Mouse (Mus musculus): Measurements from ENCODE around the gene Olfr1555-ps1. TPM values are rescaled to one million over a fixed set of nuclear protein-coding genes. Genes with fewer than 3 reads are reported as not detected.

The Olfr1555-ps1 gene
- total and polyA plus RNA-seq, 2 experiments from 2014 or later = not detected

DNA sequence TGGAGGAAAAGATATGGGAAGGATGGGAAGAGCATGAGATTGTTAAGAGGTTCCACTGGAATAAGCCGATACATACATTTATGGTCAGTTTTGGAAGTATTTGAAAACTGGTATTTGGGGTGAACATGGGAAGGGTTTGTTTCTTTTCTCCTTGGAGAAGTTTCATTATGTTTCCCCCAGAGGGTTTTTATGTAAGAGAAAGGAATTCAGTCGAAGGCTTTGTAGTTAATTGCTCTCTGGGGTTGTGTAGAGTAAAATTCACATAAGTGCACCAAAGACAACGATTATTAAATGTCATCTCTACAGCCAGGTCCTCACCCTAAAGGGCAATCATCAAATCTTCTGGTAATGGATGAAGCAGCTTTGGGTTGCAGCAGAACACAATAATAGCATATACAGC, 46.8 kb downstream of the Olfr1555-ps1 start, which contains the start of gene Olfr76:
TSS of gene Olfr76 (minus strand) at position 101 of the 400 bp plus-strand sequence.
- 71% methylated on average over 3 of the region's 3 CpGs for WGBS
- H3K4me3 ChIP-seq (ENCODE audit: low read depth, low read length) = no peak within 1 kb of the TSS
- no peak within 1 kb of the TSS for H3K27ac ChIP-seq (ENCODE audit: low read depth, low read length)
- H3K27me3 ChIP-seq (ENCODE audit: insufficient read depth, low read length) = no peaks in the 10 kb centered on the region
- H3K9ac ChIP-seq = no peak within 1 kb of the TSS
- TF ChIP-seq CTCF (IDR thresholded peaks at IDR 0.05; ENCODE audit: low read depth) = no peak
- no peaks in the 10 kb centered on the region for H3K9me3 ChIP-seq (ENCODE audit: low read length)
- H3K4me1 ChIP-seq (ENCODE audit: insufficient read depth) = no peaks in the 10 kb centered on the region
- H3K36me3 ChIP-seq (ENCODE audit: insufficient read depth) = no peaks in the 10 kb centered on the region
- H3K4me2 ChIP-seq (ENCODE audit: low read depth) = no peak within 1 kb of the TSS
- ATAC-seq = no peak
- DNase-seq = no peak

- no peak overlapping the region for H3K9ac ChIP-seq
- H3K4me3 ChIP-seq (ENCODE audit: low read depth, low read length) = no peak overlapping the region
- no peaks in the 10 kb centered on the region for H3K9me3 ChIP-seq (ENCODE audit: low read length)
- H3K4me2 ChIP-seq (ENCODE audit: low read depth) = no peak overlapping the region
- no peaks in the 10 kb centered on the region for H3K27me3 ChIP-seq (ENCODE audit: insufficient read depth, low read length)
- no peak for ATAC-seq
- DNase-seq = no peak
- WGBS = 97% methylated on average over 3 of the region's 3 CpGs
- H3K27ac ChIP-seq (ENCODE audit: low read depth, low read length) = no peak overlapping the region
- H3K36me3 ChIP-seq (ENCODE audit: insufficient read depth) = no peaks in the 10 kb centered on the region
- TF ChIP-seq CTCF (IDR thresholded peaks at IDR 0.05; ENCODE audit: low read depth) = no peak
- no peaks in the 10 kb centered on the region for H3K4me1 ChIP-seq (ENCODE audit: insufficient read depth)
Observed at GRCm38 (mm10) chr19:12116464-12116863, 53.4 kb downstream of the Olfr1555-ps1 start.

GRCm38 (mm10) chr19:12115797-12116196, 54.1 kb downstream of the Olfr1555-ps1 start, which contains the start of gene Olfr1428:
Gene Olfr1428 (minus strand): TSS chr19:12115897.
- no peaks in the 10 kb centered on the region for H3K27me3 ChIP-seq (ENCODE audit: insufficient read depth, low read length)
- ATAC-seq = no peak
- H3K4me2 ChIP-seq (ENCODE audit: low read depth) = no peak within 1 kb of the TSS
- no peak for DNase-seq
- 78% methylated on average over 1 of the region's 1 CpGs for WGBS
- no peak within 1 kb of the TSS for H3K27ac ChIP-seq (ENCODE audit: low read depth, low read length)
- H3K36me3 ChIP-seq (ENCODE audit: insufficient read depth) = no peaks in the 10 kb centered on the region
- H3K9ac ChIP-seq = no peak within 1 kb of the TSS
- no peaks in the 10 kb centered on the region for H3K9me3 ChIP-seq (ENCODE audit: low read length)
- no peak for TF ChIP-seq CTCF (IDR thresholded peaks at IDR 0.05; ENCODE audit: low read depth)
- no peaks in the 10 kb centered on the region for H3K4me1 ChIP-seq (ENCODE audit: insufficient read depth)
- no peak within 1 kb of the TSS for H3K4me3 ChIP-seq (ENCODE audit: low read depth, low read length)

Other genes starting within 250 kb of the Olfr1555-ps1 start
- gene Osbp, start 204.2 kb downstream of the Olfr1555-ps1 start, total RNA-seq (2014; rRNA removed) = 27.3 and 30.3 TPM in 2 replicates
- gene Osbp, start 204.2 kb downstream of the Olfr1555-ps1 start, polyA plus RNA-seq (2015; fragmentation: Nextera tagmentation; extraction: Ambion mirVana) = 2.3 and 3.1 TPM in 2 replicates
- not detected in 2 replicates for gene Olfr1423, start 128.8 kb downstream of the Olfr1555-ps1 start, total RNA-seq (2014; rRNA removed)
- gene Olfr1423, start 128.8 kb downstream of the Olfr1555-ps1 start, polyA plus RNA-seq (2015; fragmentation: Nextera tagmentation; extraction: Ambion mirVana) = not detected in 2 replicates
- gene Olfr1424, start 107.4 kb downstream of the Olfr1555-ps1 start, total RNA-seq (2014; rRNA removed) = not detected in 2 replicates
- not detected in 2 replicates for gene Olfr1424, start 107.4 kb downstream of the Olfr1555-ps1 start, polyA plus RNA-seq (2015; fragmentation: Nextera tagmentation; extraction: Ambion mirVana)
- not detected in 2 replicates for gene Olfr1425, start 92.4 kb downstream of the Olfr1555-ps1 start, total RNA-seq (2014; rRNA removed)
- not detected in 2 replicates for gene Olfr1425, start 92.4 kb downstream of the Olfr1555-ps1 start, polyA plus RNA-seq (2015; fragmentation: Nextera tagmentation; extraction: Ambion mirVana)
- not detected in 2 replicates for gene Olfr1426, start 78.1 kb downstream of the Olfr1555-ps1 start, total RNA-seq (2014; rRNA removed)
- not detected in 2 replicates for gene Olfr1426, start 78.1 kb downstream of the Olfr1555-ps1 start, polyA plus RNA-seq (2015; fragmentation: Nextera tagmentation; extraction: Ambion mirVana)
- gene Olfr1427, start 66.8 kb downstream of the Olfr1555-ps1 start, total RNA-seq (2014; rRNA removed) = not detected in 2 replicates
- not detected in 2 replicates for gene Olfr1427, start 66.8 kb downstream of the Olfr1555-ps1 start, polyA plus RNA-seq (2015; fragmentation: Nextera tagmentation; extraction: Ambion mirVana)
- not detected in 2 replicates for gene Olfr1428, start 54.2 kb downstream of the Olfr1555-ps1 start, total RNA-seq (2014; rRNA removed)
- gene Olfr1428, start 54.2 kb downstream of the Olfr1555-ps1 start, polyA plus RNA-seq (2015; fragmentation: Nextera tagmentation; extraction: Ambion mirVana) = not detected in 2 replicates
- gene Olfr76, start 46.9 kb downstream of the Olfr1555-ps1 start, total RNA-seq (2014; rRNA removed) = not detected in 2 replicates
- not detected in 2 replicates for gene Olfr76, start 46.9 kb downstream of the Olfr1555-ps1 start, polyA plus RNA-seq (2015; fragmentation: Nextera tagmentation; extraction: Ambion mirVana)
- not detected in 2 replicates for gene Olfr1431, start 30.5 kb upstream of the Olfr1555-ps1 start, total RNA-seq (2014; rRNA removed)
- not detected in 2 replicates for gene Olfr1431, start 30.5 kb upstream of the Olfr1555-ps1 start, polyA plus RNA-seq (2015; fragmentation: Nextera tagmentation; extraction: Ambion mirVana)
- not detected in 2 replicates for gene Olfr1432, start 62.5 kb upstream of the Olfr1555-ps1 start, total RNA-seq (2014; rRNA removed)
- gene Olfr1432, start 62.5 kb upstream of the Olfr1555-ps1 start, polyA plus RNA-seq (2015; fragmentation: Nextera tagmentation; extraction: Ambion mirVana) = not detected in 2 replicates
- gene Olfr262, start 71.5 kb upstream of the Olfr1555-ps1 start, total RNA-seq (2014; rRNA removed) = not detected in 2 replicates
- gene Olfr262, start 71.5 kb upstream of the Olfr1555-ps1 start, polyA plus RNA-seq (2015; fragmentation: Nextera tagmentation; extraction: Ambion mirVana) = not detected in 2 replicates
- not detected in 2 replicates for gene Olfr235, start 90.9 kb upstream of the Olfr1555-ps1 start, total RNA-seq (2014; rRNA removed)
- not detected in 2 replicates for gene Olfr235, start 90.9 kb upstream of the Olfr1555-ps1 start, polyA plus RNA-seq (2015; fragmentation: Nextera tagmentation; extraction: Ambion mirVana)
- not detected in 2 replicates for gene Olfr1434, start 109.7 kb upstream of the Olfr1555-ps1 start, total RNA-seq (2014; rRNA removed)
- not detected in 2 replicates for gene Olfr1434, start 109.7 kb upstream of the Olfr1555-ps1 start, polyA plus RNA-seq (2015; fragmentation: Nextera tagmentation; extraction: Ambion mirVana)
- gene Olfr1436, start 129.0 kb upstream of the Olfr1555-ps1 start, total RNA-seq (2014; rRNA removed) = not detected in 2 replicates
- gene Olfr1436, start 129.0 kb upstream of the Olfr1555-ps1 start, polyA plus RNA-seq (2015; fragmentation: Nextera tagmentation; extraction: Ambion mirVana) = not detected in 2 replicates
- gene Olfr1437, start 155.0 kb upstream of the Olfr1555-ps1 start, total RNA-seq (2014; rRNA removed) = not detected in 2 replicates
- not detected in 2 replicates for gene Olfr1437, start 155.0 kb upstream of the Olfr1555-ps1 start, polyA plus RNA-seq (2015; fragmentation: Nextera tagmentation; extraction: Ambion mirVana)
- not detected in 2 replicates for gene Olfr1438-ps1, start 165.8 kb upstream of the Olfr1555-ps1 start, total RNA-seq (2014; rRNA removed)
- not detected in 2 replicates for gene Olfr1438-ps1, start 165.8 kb upstream of the Olfr1555-ps1 start, polyA plus RNA-seq (2015; fragmentation: Nextera tagmentation; extraction: Ambion mirVana)
- gene Olfr1440, start 217.2 kb upstream of the Olfr1555-ps1 start, total RNA-seq (2014; rRNA removed) = not detected in 2 replicates
- gene Olfr1440, start 217.2 kb upstream of the Olfr1555-ps1 start, polyA plus RNA-seq (2015; fragmentation: Nextera tagmentation; extraction: Ambion mirVana) = not detected in 2 replicates
- gene Olfr1441, start 247.3 kb upstream of the Olfr1555-ps1 start, total RNA-seq (2014; rRNA removed) = not detected in 2 replicates
- not detected in 2 replicates for gene Olfr1441, start 247.3 kb upstream of the Olfr1555-ps1 start, polyA plus RNA-seq (2015; fragmentation: Nextera tagmentation; extraction: Ambion mirVana)

All from forebrain, postnatal 0 days (tissue).